Mouse (Mus musculus): ENCODE data around the gene Map2k3. TPM values are rescaled to one million over a fixed set of nuclear protein-coding genes. Genes with fewer than 3 reads are reported as not detected.
A peak's percentile ranks its signal among the peaks of the same experiment; 100 is the strongest.

Gene Map2k3
- polyA plus RNA-seq, 3 experiments from 2014 or later: 46.2 to 121 (median 54.2) TPM

- ATAC-seq: no peak
Measured at GRCm38 (mm10) chr11:60930724-60931281, 1.0 kb upstream of the Map2k3 start.

- ATAC-seq: no peak
Measured at GRCm38 (mm10) chr11:60931282-60931868, 458 bp upstream of the Map2k3 start.

- ATAC-seq: no peak
Measured at GRCm38 (mm10) chr11:60932503-60933020, 729 bp downstream of the Map2k3 start.

- ATAC-seq: no peak
Measured at GRCm38 (mm10) chr11:60933178-60933930, 1.5 kb downstream of the Map2k3 start.

GRCm38 (mm10) chr11:60934795-60935194 is 3.0 kb downstream of the Map2k3 start:
- ATAC-seq: no peak

- ATAC-seq: peak; percentile 77
Measured at GRCm38 (mm10) chr11:60935326-60935974, 3.6 kb downstream of the Map2k3 start.

- ATAC-seq: no peak
Measured at GRCm38 (mm10) chr11:60935975-60936373, 4.1 kb downstream of the Map2k3 start.

GRCm38 (mm10) chr11:60937611-60938010 is 5.8 kb downstream of the Map2k3 start:
- ATAC-seq: no peak

GRCm38 (mm10) chr11:60939487-60939886 is 7.7 kb downstream of the Map2k3 start:
- ATAC-seq: no peak

GRCm38 (mm10) chr11:60940501-60940900 is 8.7 kb downstream of the Map2k3 start:
- ATAC-seq: no peak

GRCm38 (mm10) chr11:60941370-60941769 is 9.5 kb downstream of the Map2k3 start:
- ATAC-seq: no peak

GRCm38 (mm10) chr11:60942263-60943015 is 10.6 kb downstream of the Map2k3 start:
- no peak for ATAC-seq

GRCm38 (mm10) chr11:60945003-60945402 is 13.2 kb downstream of the Map2k3 start:
- ATAC-seq: no peak

GRCm38 (mm10) chr11:60951896-60952295 is 20.1 kb downstream of the Map2k3 start:
- ATAC-seq: no peak

- no peak for ATAC-seq
Measured at GRCm38 (mm10) chr11:60952362-60952761, 20.5 kb downstream of the Map2k3 start.

GRCm38 (mm10) chr11:60952986-60953385 is 21.2 kb downstream of the Map2k3 start:
- no peak for ATAC-seq

GRCm38 (mm10) chr11:60953803-60954202 is 22.0 kb downstream of the Map2k3 start:
- no peak for ATAC-seq

GRCm38 (mm10) chr11:60954255-60955104 is 22.6 kb downstream of the Map2k3 start:
- ATAC-seq: no peak

- no peak for ATAC-seq
Measured at GRCm38 (mm10) chr11:60955621-60956383, 24.0 kb downstream of the Map2k3 start.

- ATAC-seq: no peak
Measured at GRCm38 (mm10) chr11:60958948-60959347, 27.1 kb downstream of the Map2k3 start.

GRCm38 (mm10) chr11:60961176-60961575 is 29.3 kb downstream of the Map2k3 start:
- ATAC-seq: no peak

Data from inflammation-experienced regulatory T-cells, adult 6 months (primary cell).